ENCODE assay signal across 7 mouse cellular contexts in the genomic region with DNA sequence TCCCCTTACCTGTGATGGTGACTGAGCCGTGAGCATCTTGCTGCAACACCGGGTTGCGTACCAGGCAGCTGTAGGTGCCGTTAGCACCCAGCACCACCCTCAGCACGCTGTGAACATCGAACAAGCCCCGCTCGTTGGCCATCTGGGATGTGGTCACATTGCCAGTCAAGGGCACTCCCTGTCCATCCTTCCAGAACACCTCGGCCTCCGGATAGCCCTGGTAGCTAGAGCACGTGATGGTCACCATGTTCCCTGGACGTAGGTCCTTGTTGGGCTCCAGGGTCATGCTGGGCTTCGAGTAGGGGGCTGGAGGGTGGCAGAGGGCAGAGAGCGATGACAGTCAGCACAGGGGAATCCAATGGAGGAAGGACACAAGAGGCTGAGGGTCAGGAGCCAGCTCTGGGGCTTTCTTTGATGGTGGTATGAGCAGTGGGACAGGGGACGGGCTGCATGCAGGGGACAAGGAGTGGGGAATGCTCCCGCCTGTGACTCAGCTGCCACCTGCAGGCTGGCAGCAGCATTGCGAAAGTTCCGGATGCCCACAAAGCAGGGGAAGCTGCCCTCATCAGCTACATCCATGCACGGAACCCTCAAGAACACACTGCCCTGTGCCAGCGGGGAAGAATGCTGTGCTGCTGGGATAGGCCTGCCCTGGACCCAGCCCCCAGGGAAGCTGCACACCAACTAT. TPM values are rescaled to one million over a fixed set of nuclear protein-coding genes. Genes with fewer than 3 reads are reported as not detected.
DNase-seq lines count a peak whose midpoint lies in the region; ATAC-seq lines count a peak whose summit lies in the region.

No protein-coding gene starts in this region.

- no peaks in the 10 kb centered on the region for H3K9me3 ChIP-seq in embryonic facial prominence, embryonic 12.5 days
- no peaks in the 10 kb centered on the region for H3K9me3 ChIP-seq in limb, embryonic 10.5 days (replicated peaks)

- DNase-seq in left cerebral cortex, postnatal 14 days (ENCODE audit: low spot score in 2 of 2): peak; percentile 45 to 61
- DNase-seq in left cerebral cortex, adult 9 months (ENCODE audit: low spot score in 2 of 2): no peak
- DNase-seq in ZHBTc4 (ENCODE audit: low read depth, low spot score): peak; percentile 60
- peak; percentile 55 for DNase-seq in limb, embryonic 10.5 days (ENCODE audit: low spot score)
- no peak for DNase-seq in yolk sac, embryonic 10.5 days (ENCODE audit: low spot score)

- H3K4me1 ChIP-seq in embryonic facial prominence, embryonic 12.5 days: 0 out of 2 replicates have a peak, but pooled peaks cover 2% of the 10 kb centered on the region
- no peaks in the 10 kb centered on the region; the same call in 1 of the 2 replicates for H3K4me1 ChIP-seq in limb, embryonic 10.5 days

- intact Hi-C loops in left cerebral cortex, postnatal 14 days (cut with DNase I): loop anchor here (2.0 kb wide), 1 partner anchor 205 kb away; no protein-coding TSS in a partner anchor

- no peak overlapping the region for H3K4me3 ChIP-seq in embryonic facial prominence, embryonic 12.5 days
- H3K4me3 ChIP-seq in limb, embryonic 10.5 days: no peak overlapping the region

- peaks cover 57% of the 10 kb centered on the region for H3K36me3 ChIP-seq in embryonic facial prominence, embryonic 12.5 days
- peaks cover 86% of the 10 kb centered on the region for H3K36me3 ChIP-seq in limb, embryonic 10.5 days

- no peak overlapping the region for H3K4me2 ChIP-seq in embryonic facial prominence, embryonic 12.5 days (replicated peaks)

- no peaks in the 10 kb centered on the region for H3K27me3 ChIP-seq in embryonic facial prominence, embryonic 12.5 days
- H3K27me3 ChIP-seq in limb, embryonic 10.5 days (ENCODE audit: low read depth, poor library complexity, severe bottlenecking): no peaks in the 10 kb centered on the region

- no peak overlapping the region for H3K27ac ChIP-seq in embryonic facial prominence, embryonic 12.5 days
- H3K27ac ChIP-seq in limb, embryonic 10.5 days: no peak overlapping the region

- 80% methylated on average over 20 of the region's 20 CpGs for WGBS in embryonic facial prominence, embryonic 12.5 days
- WGBS in limb, embryonic 10.5 days: 80% methylated on average over 20 of the region's 20 CpGs

- ATAC-seq in embryonic facial prominence, embryonic 12.5 days (ENCODE audit: insufficient number of reproducible peaks, insufficient read depth, low FRiP score, low TSS enrichment): 0 out of 2 replicates have a peak, but pooled peaks have one; percentile 14
- peak; percentile 62 for ATAC-seq in neutrophil, adult 5-6 weeks (ENCODE audit: extremely low read depth, insufficient number of reproducible peaks, low FRiP score, poor library complexity, severe bottlenecking)

- no peak overlapping the region for H3K9ac ChIP-seq in embryonic facial prominence, embryonic 12.5 days

RNA-seq across cellular contexts. Expression of gene Cd276, which starts 19.6 kb away (rescaled TPM):
- 10 to 100 TPM; 13.2 to 14.6 TPM for total RNA-seq in left cerebral cortex, postnatal 14 days (2021)
- polyA plus RNA-seq in embryonic facial prominence, embryonic 12.5 days (2016; fragmentation: Nextera tagmentation; extraction: Ambion mirVana): 56.3 and 57.3 TPM in 2 replicates
- polyA plus RNA-seq in limb, embryonic 10.5 days (2016; fragmentation: Nextera tagmentation; extraction: Ambion mirVana): 57.0 and 64.8 TPM in 2 replicates
- 0.37 and 2.9 TPM in 2 replicates for total RNA-seq in neutrophil, adult 5-6 weeks (2017)

RNA-seq across cellular contexts. Expression of gene Nptn, which starts 46.4 kb away (rescaled TPM):
- 1,000 to 10,000 TPM in 1 of 2 experiments, 100 to 1,000 TPM in 1; 987 to 1,013 TPM for total RNA-seq in left cerebral cortex, postnatal 14 days (2021)
- polyA plus RNA-seq in embryonic facial prominence, embryonic 12.5 days (2016; fragmentation: Nextera tagmentation; extraction: Ambion mirVana): 76.7 and 76.8 TPM in 2 replicates
- polyA plus RNA-seq in limb, embryonic 10.5 days (2016; fragmentation: Nextera tagmentation; extraction: Ambion mirVana): 50.4 and 50.5 TPM in 2 replicates
- 168 and 182 TPM in 2 replicates for total RNA-seq in neutrophil, adult 5-6 weeks (2017)

RNA-seq across cellular contexts. Expression of gene Insyn1, which starts 47.2 kb away (rescaled TPM):
- 100 to 1,000 TPM; 155 to 173 TPM for total RNA-seq in left cerebral cortex, postnatal 14 days (2021)
- 5.9 and 6.1 TPM in 2 replicates for polyA plus RNA-seq in embryonic facial prominence, embryonic 12.5 days (2016; fragmentation: Nextera tagmentation; extraction: Ambion mirVana)
- polyA plus RNA-seq in limb, embryonic 10.5 days (2016; fragmentation: Nextera tagmentation; extraction: Ambion mirVana): 1.2 and 1.3 TPM in 2 replicates
- not detected in 2 replicates for total RNA-seq in neutrophil, adult 5-6 weeks (2017)

Comparison
In these comparisons a context has a peak if more than half of its experiments do, and no peak if none do; other contexts are left out.
1. DNase-seq: peak in left cerebral cortex, postnatal 14 days (2 of 2), ZHBTc4 (single experiment) and limb, embryonic 10.5 days (single experiment); none in left cerebral cortex, adult 9 months (0 of 2) and yolk sac, embryonic 10.5 days (single experiment).
2. RNA of gene Insyn1, which starts 47.2 kb away (total RNA-seq): 155 to 173 TPM in left cerebral cortex, postnatal 14 days; not detected in neutrophil, adult 5-6 weeks; every median in the first group is over 100 times any median in the second.